Mouse (Mus musculus): ENCODE measurements around the gene H6pd.
A peak's percentile ranks its signal among the peaks of the same experiment; 100 is the strongest.

Gene H6pd

GRCm38 (mm10) chr4:149998786-149999509, 9.9 kb downstream of the H6pd start:
- DNase-seq (ENCODE audit: low spot score) = no peak

GRCm38 (mm10) chr4:149997999-149998398, 10.8 kb downstream of the H6pd start:
- no peak for DNase-seq (ENCODE audit: low spot score)

- DNase-seq (ENCODE audit: low spot score) = no peak
Measured at GRCm38 (mm10) chr4:149996440-149996839, 12.4 kb downstream of the H6pd start.

- no peak for DNase-seq (ENCODE audit: low spot score)
Measured at GRCm38 (mm10) chr4:149995911-149996310, 12.9 kb downstream of the H6pd start.

- no peak for DNase-seq (ENCODE audit: low spot score)
Measured at GRCm38 (mm10) chr4:149994218-149994617, 14.6 kb downstream of the H6pd start.

- DNase-seq (ENCODE audit: low spot score) = no peak
Measured at GRCm38 (mm10) chr4:149992670-149993032, 16.2 kb downstream of the H6pd start.

- DNase-seq (ENCODE audit: low spot score) = no peak
Measured at GRCm38 (mm10) chr4:149991755-149992669, 16.8 kb downstream of the H6pd start.

- peak; percentile 72 for DNase-seq (ENCODE audit: low spot score)
Measured at GRCm38 (mm10) chr4:149990954-149991633, 17.7 kb downstream of the H6pd start.

- peak; percentile 62 for DNase-seq (ENCODE audit: low spot score)
Measured at GRCm38 (mm10) chr4:149990212-149990953, 18.4 kb downstream of the H6pd start.

- DNase-seq (ENCODE audit: low spot score) = peak; percentile 91
Measured at GRCm38 (mm10) chr4:149988931-149989556, 19.8 kb downstream of the H6pd start.

GRCm38 (mm10) chr4:149988301-149988700, 20.5 kb downstream of the H6pd start:
- DNase-seq (ENCODE audit: low spot score) = no peak

- DNase-seq (ENCODE audit: low spot score) = no peak
Measured at GRCm38 (mm10) chr4:149986671-149987417, 22.0 kb downstream of the H6pd start.

GRCm38 (mm10) chr4:149983921-149984645, 24.7 kb downstream of the H6pd start:
- no peak for DNase-seq (ENCODE audit: low spot score)

- peak; percentile 72 for DNase-seq (ENCODE audit: low spot score)
Measured at GRCm38 (mm10) chr4:149982154-149982553, 26.7 kb downstream of the H6pd start.

- DNase-seq (ENCODE audit: low spot score) = peak; percentile 76
Measured at GRCm38 (mm10) chr4:149979819-149980308, 29.0 kb downstream of the H6pd start.

GRCm38 (mm10) chr4:149978820-149979219, 30.0 kb downstream of the H6pd start:
- no peak for DNase-seq (ENCODE audit: low spot score)

GRCm38 (mm10) chr4:149977801-149978544, 30.9 kb downstream of the H6pd start:
- peak; percentile 56 for DNase-seq (ENCODE audit: low spot score)

GRCm38 (mm10) chr4:149977181-149977580, 31.6 kb downstream of the H6pd start:
- DNase-seq (ENCODE audit: low spot score) = no peak

GRCm38 (mm10) chr4:149975730-149976254, 33.0 kb downstream of the H6pd start:
- DNase-seq (ENCODE audit: low spot score) = no peak
